Mouse (Mus musculus) midbrain, embryonic 14.5 days (tissue): ENCODE measurements at regions not wholly inside any gene's neighbourhood (a gene's known extent, or its start where the extent isn't known, plus 50 kb on each side); places are given as distances from the start of the nearest gene placed in this dataset.

Experiments used
- ATAC-seq: fragments of 200-750 bp; cut with Nextera tagmentation; 2 replicates; pipeline ENCODE4 v1.8.0; 2017; ENCODE audit warnings: moderate number of reproducible peaks, moderate library complexity; ENCODE audit not compliant: low FRiP score, low TSS enrichment
- DNase-seq: peaks from one replicate; pipeline ENCODE4 v3.0.0-alpha.2; 2015
- H3K27ac ChIP-seq: fragments of 300-500 bp; sonication (generic); replicated peaks from 2 replicates; pipeline ENCODE4 v1.5.1; 2014; ENCODE audit warnings: mild to moderate bottlenecking, low read depth, low read length, moderate library complexity
- H3K27me3 ChIP-seq: fragments of 300-500 bp; sonication (generic); 2 replicates; pipeline ENCODE4 v1.6.1; 2014; ENCODE audit warnings: low read length, control low read depth, mixed read lengths; ENCODE audit not compliant: control insufficient read depth, insufficient read depth
- H3K36me3 ChIP-seq: fragments of 300-500 bp; sonication (generic); 2 replicates; pipeline ENCODE4 v1.6.1; 2014; ENCODE audit warnings: low read length, control low read depth; ENCODE audit not compliant: control insufficient read depth, insufficient read depth
- H3K4me1 ChIP-seq: fragments of 300-500 bp; sonication (generic); 2 replicates; pipeline ENCODE4 v1.6.1; 2014; ENCODE audit warnings: mild to moderate bottlenecking, antibody characterized with exemption, low read length, control low read depth; ENCODE audit not compliant: control insufficient read depth, insufficient read depth
- H3K4me2 ChIP-seq: fragments of 300-500 bp; sonication (generic); 2 replicates; pipeline ENCODE4 v1.6.1; 2014; ENCODE audit warnings: mild to moderate bottlenecking, low read length, moderate library complexity
- H3K4me3 ChIP-seq: fragments of 300-500 bp; sonication (generic); replicated peaks from 2 replicates; pipeline ENCODE4 v1.5.1; 2014; ENCODE audit warnings: low read depth, low read length
- H3K9ac ChIP-seq: fragments of 300-500 bp; sonication (generic); replicated peaks from 2 replicates; pipeline ENCODE4 v1.6.1; 2014; ENCODE audit warnings: mild to moderate bottlenecking, low read length, moderate library complexity
- H3K9me3 ChIP-seq: fragments of 300-500 bp; sonication (generic); 2 replicates; pipeline ENCODE4 v1.6.1; 2016; ENCODE audit warnings: low read length, control low read depth, mixed read lengths; ENCODE audit not compliant: control insufficient read depth
- WGBS: fragments of 180-500 bp; shearing (Covaris S2); extraction: QIAGEN DNeasy Blood & Tissue Kit; methylation state at CpG from one replicate; pipeline ENCODE4 v1.1.7; 2014; 5-methylcytosine and 5-hydroxymethylcytosine counted together

DNA sequence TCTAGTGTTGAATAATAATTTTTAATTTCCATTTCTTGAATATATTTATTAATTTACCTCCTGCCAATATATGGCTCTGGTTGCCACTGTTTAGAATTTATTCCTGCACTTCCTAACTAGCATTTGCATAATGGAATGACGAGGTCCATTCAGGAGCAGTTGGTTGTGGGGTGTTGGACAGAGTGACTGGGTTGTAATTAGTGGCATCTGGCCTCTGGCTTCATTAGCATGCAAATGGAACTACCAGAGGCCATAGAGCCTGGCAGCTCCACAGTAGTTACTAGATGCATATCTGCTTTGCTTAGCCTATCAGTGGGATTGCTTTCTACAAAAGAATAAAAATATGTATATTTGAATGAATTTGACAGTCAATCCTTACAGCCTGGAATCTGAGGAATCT lies 1099.6 kb upstream of the Cdh8 start:
- Histone ChIP-seq H3K9me3 (0 out of 2 replicates have a peak, but pooled peaks cover 2% of the 10 kb centered on the region), H3K4me2 (no peak overlapping the region), H3K4me3 (no peak overlapping the region), H3K27me3 (no peaks in the 10 kb centered on the region), H3K4me1 (peaks cover 4% of the 10 kb centered on the region; the same call in 1 of the 2 replicates), H3K9ac (no peak overlapping the region), H3K27ac (0 out of 2 replicates have a peak overlapping the region, but pooled peaks have one; percentile 17), H3K36me3 (no peaks in the 10 kb centered on the region)
- DNase-seq = peak; percentile 65
- 7% methylated on average over 1 of the region's 1 CpGs for WGBS
- peak; percentile 93 for ATAC-seq

DNA sequence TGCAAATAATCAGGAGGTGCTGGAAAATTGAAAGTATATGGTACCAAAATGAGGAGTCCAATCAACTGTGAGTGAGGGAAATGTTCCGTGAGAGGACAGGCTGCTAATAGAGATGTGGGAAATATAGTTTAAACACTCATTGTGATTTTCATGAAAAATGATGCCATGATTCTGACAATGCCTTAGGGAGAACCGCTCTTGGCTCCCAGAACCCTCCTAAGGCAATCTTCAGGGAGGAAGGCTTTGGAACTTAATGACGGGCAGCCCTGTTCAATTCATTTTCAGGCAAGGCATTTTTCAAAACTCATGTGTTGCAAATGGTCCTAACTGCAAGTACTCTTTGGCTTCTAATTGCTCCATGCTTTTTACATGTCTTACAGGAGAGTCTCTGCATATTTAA lies 1098.9 kb upstream of the Cdh8 start:
- DNase-seq (peak; percentile 31), ATAC-seq (no peak)
- WGBS = 41% methylated on average over 3 of the region's 3 CpGs
- Histone ChIP-seq H3K4me1 (peaks cover 4% of the 10 kb centered on the region; the same call in 1 of the 2 replicates), H3K4me2 (no peak overlapping the region), H3K36me3 (no peaks in the 10 kb centered on the region), H3K9me3 (0 out of 2 replicates have a peak, but pooled peaks cover 2% of the 10 kb centered on the region), H3K9ac (no peak overlapping the region), H3K4me3 (no peak overlapping the region), H3K27ac (no peak overlapping the region; the same call in 1 of the 2 replicates), H3K27me3 (no peaks in the 10 kb centered on the region)

DNA sequence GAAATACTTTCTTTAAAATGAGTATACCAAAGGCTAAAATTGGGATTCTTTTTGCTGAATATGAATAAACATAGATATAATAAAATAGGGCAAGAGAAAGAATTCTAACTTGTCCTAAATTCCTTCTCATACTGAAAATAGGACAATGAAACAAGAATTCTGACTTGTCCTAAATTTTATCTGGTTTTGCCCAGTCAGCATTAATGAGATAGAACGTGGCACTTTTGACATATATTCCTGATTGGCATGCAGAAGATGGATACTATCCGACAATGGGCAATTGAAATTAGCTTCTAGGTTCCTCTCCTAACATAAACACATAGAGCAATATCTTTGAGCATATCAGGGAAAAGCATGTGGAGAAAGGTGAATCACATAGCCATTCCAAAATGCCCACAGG lies 1090.2 kb upstream of the Cdh8 start:
- Histone ChIP-seq H3K4me3 (no peak overlapping the region), H3K27me3 (no peaks in the 10 kb centered on the region), H3K9ac (no peak overlapping the region), H3K4me2 (no peak overlapping the region), H3K9me3 (no peaks in the 10 kb centered on the region), H3K36me3 (no peaks in the 10 kb centered on the region), H3K27ac (no peak overlapping the region), H3K4me1 (no peaks in the 10 kb centered on the region)
- ATAC-seq = no peak
- WGBS = 81% methylated on average over 2 of the region's 2 CpGs
- DNase-seq = no peak

DNA sequence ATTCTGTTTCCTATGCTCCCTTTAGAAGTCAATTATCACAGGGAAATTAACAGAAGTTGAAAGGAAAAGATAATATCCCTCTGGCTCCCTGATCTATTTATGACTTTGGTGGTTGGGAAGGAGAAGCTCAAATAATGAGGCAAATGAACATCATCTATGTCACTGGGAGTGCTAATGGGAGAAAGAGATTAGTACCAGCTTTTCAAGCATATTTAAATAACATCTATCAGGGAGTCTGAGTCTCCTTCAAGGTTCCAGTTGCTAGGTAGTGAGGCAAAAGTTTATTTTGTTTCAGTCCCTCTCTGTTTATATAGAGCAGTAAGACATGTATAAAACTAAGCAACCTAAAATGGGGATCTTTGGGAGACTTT lies 1084.1 kb upstream of the Cdh8 start:
- H3K27me3 ChIP-seq = no peaks in the 10 kb centered on the region
- no peaks in the 10 kb centered on the region for H3K9me3 ChIP-seq
- H3K4me3 ChIP-seq = no peak overlapping the region
- ATAC-seq (peak; percentile 53; the same call in 1 of the 2 replicates), DNase-seq (no peak)
- no peak overlapping the region for H3K9ac ChIP-seq
- H3K4me2 ChIP-seq = no peak overlapping the region
- no peaks in the 10 kb centered on the region for H3K36me3 ChIP-seq
- H3K4me1 ChIP-seq = peaks cover 8% of the 10 kb centered on the region
- no peak overlapping the region for H3K27ac ChIP-seq

DNA sequence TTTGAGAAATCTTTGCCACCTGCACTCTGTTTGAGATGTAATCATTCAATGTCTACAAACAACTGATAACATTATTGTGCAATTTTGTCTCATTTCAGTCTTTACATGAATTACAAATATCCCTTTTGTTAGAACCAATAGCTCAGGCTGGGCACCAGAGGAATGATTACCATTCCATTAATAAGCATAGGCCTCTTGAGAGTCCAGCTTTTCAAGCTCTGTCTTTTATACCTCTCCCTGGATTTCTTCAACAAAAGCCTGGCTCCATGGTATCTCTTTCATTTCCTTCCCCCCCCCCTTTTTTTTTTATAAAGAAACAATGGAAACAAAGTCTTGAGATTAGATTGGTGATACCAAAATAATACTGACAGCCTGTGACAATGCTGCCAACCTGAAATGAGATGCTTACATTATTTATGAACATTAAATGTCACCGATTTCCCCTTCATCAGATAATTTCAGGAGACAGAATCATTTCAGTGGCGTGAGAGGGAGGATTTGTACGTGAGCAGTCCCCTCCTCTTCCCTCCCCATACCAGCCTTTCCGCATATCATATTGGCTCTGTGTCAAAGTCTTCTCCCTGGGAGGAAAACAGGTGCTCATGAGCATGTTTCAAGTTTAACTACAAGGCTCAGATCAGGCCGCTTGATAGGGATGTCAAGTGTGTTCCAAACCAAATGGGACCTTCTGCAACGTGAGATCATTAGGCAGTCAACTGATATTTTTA lies 1083.5 kb upstream of the Cdh8 start:
- DNase-seq (peak; percentile 77), ATAC-seq (peak; percentile 88)
- H3K27me3 ChIP-seq = no peaks in the 10 kb centered on the region
- no peaks in the 10 kb centered on the region for H3K9me3 ChIP-seq
- peaks cover 8% of the 10 kb centered on the region for H3K4me1 ChIP-seq
- no peak overlapping the region for H3K9ac ChIP-seq
- no peak overlapping the region for H3K4me3 ChIP-seq
- no peaks in the 10 kb centered on the region for H3K36me3 ChIP-seq
- 4% methylated on average over 6 of the region's 6 CpGs for WGBS
- peak overlapping the region; percentile 18; the same call in 1 of the 2 replicates for H3K4me2 ChIP-seq
- H3K27ac ChIP-seq = 0 out of 2 replicates have a peak overlapping the region, but pooled peaks have one; percentile 20

DNA sequence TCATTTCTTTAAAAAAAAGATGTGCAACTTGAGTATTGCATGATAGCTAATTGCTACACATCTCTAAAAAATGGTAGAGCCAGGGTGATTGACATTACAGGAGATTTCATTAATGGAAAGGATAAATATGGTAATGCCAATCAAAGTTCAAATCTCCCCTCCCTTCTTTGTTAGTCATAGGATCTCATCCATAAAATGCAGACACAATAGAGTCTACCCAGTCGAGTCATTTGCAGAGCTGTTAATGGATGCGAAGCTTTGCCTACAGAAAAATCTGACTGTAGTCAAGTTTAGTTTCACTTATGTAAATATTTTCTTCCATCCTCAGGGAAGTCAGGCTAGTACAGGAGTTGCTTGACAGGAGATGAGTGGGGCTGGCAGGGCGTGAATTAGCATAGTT lies 1078.2 kb upstream of the Cdh8 start:
- H3K4me2 ChIP-seq = no peak overlapping the region
- H3K4me1 ChIP-seq = 0 out of 2 replicates have a peak, but pooled peaks cover 3% of the 10 kb centered on the region
- no peak overlapping the region for H3K9ac ChIP-seq
- DNase-seq (no peak), ATAC-seq (peak; percentile 17; the same call in 1 of the 2 replicates)
- no peaks in the 10 kb centered on the region for H3K27me3 ChIP-seq
- H3K4me3 ChIP-seq = no peak overlapping the region
- H3K36me3 ChIP-seq = no peaks in the 10 kb centered on the region
- 36% methylated on average over 3 of the region's 3 CpGs for WGBS
- H3K9me3 ChIP-seq = no peaks in the 10 kb centered on the region
- no peak overlapping the region for H3K27ac ChIP-seq

DNA sequence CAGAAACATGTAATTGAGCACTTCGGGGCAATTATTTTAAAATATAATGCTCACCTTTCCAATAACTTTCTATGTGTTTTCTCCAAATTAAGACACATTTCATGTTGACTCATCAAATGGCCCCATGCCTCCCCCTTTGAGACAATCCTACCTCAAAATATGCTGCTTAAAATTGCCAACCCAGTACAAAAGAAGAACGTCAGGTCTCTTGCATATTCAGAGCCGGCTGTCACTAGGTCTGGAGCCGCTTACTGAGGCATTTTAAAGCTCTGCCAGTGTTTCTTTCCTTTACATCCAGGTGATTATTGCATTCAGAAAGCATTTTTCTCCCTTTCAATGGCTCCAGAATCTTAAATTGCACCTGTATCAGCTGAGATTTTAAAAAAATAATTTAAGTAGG lies 1059.7 kb upstream of the Cdh8 start:
- Histone ChIP-seq H3K9me3 (no peaks in the 10 kb centered on the region), H3K36me3 (no peaks in the 10 kb centered on the region), H3K4me1 (no peaks in the 10 kb centered on the region), H3K27ac (no peak overlapping the region), H3K27me3 (no peaks in the 10 kb centered on the region), H3K4me2 (no peak overlapping the region), H3K9ac (no peak overlapping the region), H3K4me3 (no peak overlapping the region)
- 69% methylated on average over 4 of the region's 4 CpGs for WGBS
- ATAC-seq (no peak), DNase-seq (no peak)

DNA sequence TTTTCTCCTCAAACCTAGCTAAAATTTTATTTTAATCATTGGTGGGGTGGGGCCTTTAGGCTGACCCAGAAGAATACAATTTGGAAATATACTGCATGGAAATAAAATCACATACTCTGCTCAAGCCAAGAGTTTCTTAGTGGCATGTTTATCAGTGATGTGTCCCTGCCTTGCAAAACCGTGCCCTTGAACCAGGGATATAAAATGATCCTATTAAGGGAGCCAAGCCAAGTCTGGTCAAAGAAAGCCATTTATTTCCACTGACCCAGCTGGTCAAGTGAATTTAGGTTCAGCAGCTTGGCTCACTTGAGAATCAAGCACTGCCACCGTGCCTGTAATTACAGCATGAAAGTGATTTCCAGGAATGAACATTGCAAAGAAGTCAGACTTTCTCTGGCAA lies 1035.0 kb upstream of the Cdh8 start:
- WGBS = 67% methylated on average over 2 of the region's 2 CpGs
- ATAC-seq = no peak
- H3K9me3 ChIP-seq = no peaks in the 10 kb centered on the region
- H3K4me1 ChIP-seq = no peaks in the 10 kb centered on the region
- H3K4me3 ChIP-seq = no peak overlapping the region
- H3K27me3 ChIP-seq = no peaks in the 10 kb centered on the region
- no peak overlapping the region for H3K9ac ChIP-seq
- H3K27ac ChIP-seq = no peak overlapping the region
- H3K4me2 ChIP-seq = no peak overlapping the region
- no peak for DNase-seq
- H3K36me3 ChIP-seq = no peaks in the 10 kb centered on the region

DNA sequence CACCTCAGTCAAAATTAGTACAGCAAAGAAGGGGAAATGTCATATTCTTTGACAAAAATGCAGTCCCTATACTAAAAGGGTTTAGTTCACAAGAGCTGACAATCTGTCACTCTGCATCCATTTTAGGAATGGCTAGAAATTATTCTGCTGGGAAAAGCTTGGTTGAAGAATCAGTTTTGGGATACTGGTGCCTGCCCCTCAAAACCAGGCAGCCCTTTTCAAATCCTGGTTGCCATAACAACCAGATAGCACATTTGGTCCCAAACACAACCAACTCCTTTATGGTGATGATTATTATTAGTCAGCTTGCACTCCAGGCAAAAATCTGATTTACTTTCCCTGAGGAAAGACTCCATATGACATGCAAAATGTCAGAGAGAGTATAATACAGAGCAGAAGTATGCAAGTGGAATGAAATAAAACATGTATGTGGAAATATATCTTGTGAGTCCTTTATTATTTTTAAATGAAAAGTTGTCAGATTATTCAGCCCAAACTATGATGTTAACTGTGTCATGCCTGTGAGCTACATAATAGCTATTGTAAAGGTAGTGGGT lies 1034.2 kb upstream of the Cdh8 start:
- no peaks in the 10 kb centered on the region for H3K9me3 ChIP-seq
- no peak overlapping the region for H3K9ac ChIP-seq
- H3K36me3 ChIP-seq = no peaks in the 10 kb centered on the region
- H3K4me2 ChIP-seq = no peak overlapping the region
- no peak overlapping the region for H3K4me3 ChIP-seq
- H3K27ac ChIP-seq = no peak overlapping the region
- DNase-seq = peak; percentile 52
- ATAC-seq = no peak; the same call in 1 of the 2 replicates
- H3K27me3 ChIP-seq = no peaks in the 10 kb centered on the region
- H3K4me1 ChIP-seq = no peaks in the 10 kb centered on the region
